Mouse (Mus musculus): ENCODE data around the gene Polr3b.

DNA sequence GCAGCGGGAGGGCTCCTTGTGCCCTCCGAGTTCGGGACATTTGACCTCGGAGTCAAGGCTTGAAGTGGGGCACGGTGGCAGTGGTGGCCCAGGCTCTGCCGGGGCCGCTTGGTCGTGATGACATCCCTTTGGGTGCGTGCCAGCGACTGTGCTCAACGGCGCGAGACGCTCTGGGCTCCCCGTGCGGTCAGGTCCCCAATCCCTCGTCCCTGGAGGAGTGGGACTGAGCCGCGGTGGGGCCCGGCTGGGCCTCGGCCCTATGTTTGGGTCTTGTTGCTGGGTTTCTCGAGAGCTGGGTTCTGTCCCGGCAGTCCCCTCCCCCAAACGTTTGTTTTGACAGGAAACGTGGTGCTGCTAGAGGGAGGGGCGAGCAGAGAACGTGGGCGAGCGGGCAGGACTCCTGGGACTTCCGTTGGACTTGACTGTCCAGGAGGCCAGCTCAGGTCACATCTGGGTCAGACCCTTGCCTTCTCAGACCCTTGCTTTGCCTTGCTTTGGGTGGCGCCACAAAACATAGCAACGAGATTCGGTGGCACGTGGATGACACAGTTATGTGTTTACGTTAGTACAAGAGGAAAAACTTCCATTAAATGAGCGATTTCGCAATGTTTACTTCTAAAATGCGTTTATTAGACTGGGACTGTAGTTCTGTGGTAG lies 44.9 kb upstream of the Polr3b start:
- TF ChIP-seq CTCF (IDR thresholded peaks at IDR 0.05; ENCODE audit: low read depth) (no peak), EP300 (IDR thresholded peaks at IDR 0.05; ENCODE audit: low read depth) (no peak)

Measured in heart, postnatal 0 days (tissue).